Mouse (Mus musculus) heart, postnatal 25 days (tissue): Measurements from ENCODE around the gene Gipr. TPM values are rescaled to one million over a fixed set of nuclear protein-coding genes. Genes with fewer than 3 reads are reported as not detected.

Experiments used
- DNase-seq: peaks from one replicate; pipeline ENCODE4 v3.0.0; 2022; ENCODE audit warnings: low spot score
- intact Hi-C: fragments of 180-260 bp; cut with DNase I; formaldehyde crosslinking; loops from one replicate; pipeline ENCODE4 v1.15.1; 2025
- total RNA-seq, 2 experiments: library from RNA; stranded (reverse); gene quantifications; 2 replicates each; pipeline ENCODE4 v1.2.3; 2021

Gene Gipr
- total RNA-seq, 2 experiments from 2014 or later, result 0.21 to 0.22 TPM

DNA sequence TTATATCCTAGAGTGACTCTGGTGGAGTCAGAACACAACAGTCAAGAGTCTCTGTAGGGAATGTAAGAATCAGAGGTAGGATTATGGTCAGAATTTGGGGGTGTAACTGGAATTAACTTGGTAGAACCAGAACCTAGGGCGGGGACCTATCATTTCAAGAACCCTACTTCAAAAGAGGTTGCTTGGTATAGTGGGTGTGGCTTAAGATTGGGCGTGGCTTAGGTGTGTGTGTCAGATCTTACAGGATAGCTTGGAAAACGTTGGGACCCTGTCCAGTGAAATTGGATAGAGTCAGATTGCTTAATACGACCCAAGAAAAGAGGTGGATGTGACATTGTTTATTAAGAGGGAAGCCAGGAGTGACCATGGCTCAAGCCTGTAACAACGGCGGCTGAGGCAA lies 14.0 kb upstream of the Gipr start:
- DNase-seq, result no peak
- intact Hi-C loops, result loop anchor here (2.0 to 5.0 kb wide), 4 partner anchors 29 to 162 kb away; partner anchors contain the start of genes Ercc1 and Ppm1n

GRCm38 (mm10) chr7:19179173-19179572 lies 13.2 kb upstream of the Gipr start:
- DNase-seq, result no peak
- intact Hi-C loops, result loop anchor here (2.0 to 5.0 kb wide), 4 partner anchors 30 to 163 kb away; partner anchors contain the start of genes Ercc1 and Ppm1n

DNA sequence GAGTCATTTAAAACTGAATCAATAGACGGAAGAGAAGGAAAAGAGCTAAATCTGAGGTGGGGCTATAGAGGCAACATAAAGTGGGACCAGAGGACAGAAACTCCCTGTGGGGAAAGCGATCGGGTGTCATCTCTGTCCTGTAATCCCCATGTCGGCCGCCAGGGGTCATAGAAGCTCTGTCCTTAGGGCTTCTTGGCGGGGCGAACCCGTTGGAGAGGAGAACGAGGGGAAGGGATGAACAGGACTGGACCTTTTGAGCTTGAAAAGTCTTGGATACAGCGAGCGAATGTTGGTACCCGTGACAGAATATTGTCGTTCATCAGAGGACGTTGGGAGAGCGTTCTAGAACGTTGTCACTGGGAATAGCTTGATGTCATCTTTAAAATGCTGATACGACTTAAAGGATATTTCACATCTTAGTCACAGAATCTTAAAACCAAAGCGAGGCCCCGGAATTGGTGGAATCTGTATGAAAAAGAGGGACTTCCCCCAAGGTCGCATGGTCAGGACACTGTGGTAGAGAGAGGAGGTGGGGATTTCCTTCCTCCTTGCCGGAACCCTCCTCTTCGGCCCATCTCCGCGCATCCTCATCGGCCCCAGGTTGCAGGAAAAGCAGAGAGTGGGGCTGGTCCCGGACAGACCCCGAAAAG lies 12.6 kb upstream of the Gipr start:
- peak; percentile 31 for DNase-seq
- intact Hi-C loops, result loop anchor here (1.0 to 5.0 kb wide), 5 partner anchors 18 to 164 kb away; partner anchors contain the start of genes Ercc1 and Ppm1n

- intact Hi-C loops, result loop anchor here (1.0 to 5.0 kb wide), 5 partner anchors 18 to 164 kb away; partner anchors contain the start of genes Ercc1 and Ppm1n
These were observed 12.1 kb upstream of the Gipr start for GRCm38 (mm10) chr7:19178035-19178434.

DNA sequence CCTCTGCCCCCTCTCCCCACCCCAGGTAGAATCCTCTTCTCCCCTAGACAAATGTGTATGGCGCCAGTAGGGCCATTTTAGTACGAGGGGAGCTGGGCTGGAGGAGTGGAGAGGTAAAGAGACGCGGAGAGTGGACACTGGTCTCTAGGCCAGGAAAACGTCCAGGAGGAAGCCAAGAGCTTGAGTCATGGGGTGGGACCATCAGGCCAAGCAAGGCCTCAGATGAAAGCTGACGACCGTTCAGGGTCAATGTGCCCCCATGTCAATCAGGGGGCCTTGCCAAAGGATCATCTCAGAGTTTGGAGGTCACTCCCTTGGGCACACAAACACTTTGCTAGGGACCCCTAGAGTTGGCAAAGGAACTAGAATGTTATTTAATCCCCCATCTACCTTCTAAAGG lies 11.3 kb upstream of the Gipr start:
- DNase-seq, result no peak
- intact Hi-C loops, result loop anchor here (5.0 kb wide), 1 partner anchor 165 kb away; the partner anchor contains the start of gene Ercc1

More at GRCm38 (mm10) chr7:19178035-19178434, 12.1 kb upstream of the Gipr start:
- no peak for DNase-seq

DNA sequence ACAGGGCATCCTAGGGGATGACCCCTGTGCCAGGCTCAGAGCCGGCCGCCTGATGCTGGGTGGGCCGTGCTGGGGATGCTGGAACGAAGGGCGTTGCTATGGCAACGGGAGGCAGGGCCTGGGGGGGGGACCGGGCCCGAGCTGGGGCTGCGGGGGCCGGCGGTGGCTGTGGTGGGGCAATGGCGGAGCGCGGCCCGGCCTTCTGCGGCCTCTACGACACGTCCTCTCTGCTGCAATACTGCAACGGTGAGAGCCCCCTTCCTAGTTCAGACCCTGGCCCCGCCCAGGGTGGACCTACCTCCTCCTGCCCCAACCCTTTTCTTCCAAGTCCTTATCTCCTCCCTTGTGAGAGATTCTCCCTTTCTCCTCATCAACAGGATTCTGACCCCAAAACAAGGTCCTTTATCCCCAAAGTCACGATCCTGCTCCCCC lies 10.6 kb upstream of the Gipr start:
- intact Hi-C loops, result loop anchor here (5.0 kb wide), 1 partner anchor 166 kb away; the partner anchor contains the start of gene Ercc1
- DNase-seq, result no peak

DNA sequence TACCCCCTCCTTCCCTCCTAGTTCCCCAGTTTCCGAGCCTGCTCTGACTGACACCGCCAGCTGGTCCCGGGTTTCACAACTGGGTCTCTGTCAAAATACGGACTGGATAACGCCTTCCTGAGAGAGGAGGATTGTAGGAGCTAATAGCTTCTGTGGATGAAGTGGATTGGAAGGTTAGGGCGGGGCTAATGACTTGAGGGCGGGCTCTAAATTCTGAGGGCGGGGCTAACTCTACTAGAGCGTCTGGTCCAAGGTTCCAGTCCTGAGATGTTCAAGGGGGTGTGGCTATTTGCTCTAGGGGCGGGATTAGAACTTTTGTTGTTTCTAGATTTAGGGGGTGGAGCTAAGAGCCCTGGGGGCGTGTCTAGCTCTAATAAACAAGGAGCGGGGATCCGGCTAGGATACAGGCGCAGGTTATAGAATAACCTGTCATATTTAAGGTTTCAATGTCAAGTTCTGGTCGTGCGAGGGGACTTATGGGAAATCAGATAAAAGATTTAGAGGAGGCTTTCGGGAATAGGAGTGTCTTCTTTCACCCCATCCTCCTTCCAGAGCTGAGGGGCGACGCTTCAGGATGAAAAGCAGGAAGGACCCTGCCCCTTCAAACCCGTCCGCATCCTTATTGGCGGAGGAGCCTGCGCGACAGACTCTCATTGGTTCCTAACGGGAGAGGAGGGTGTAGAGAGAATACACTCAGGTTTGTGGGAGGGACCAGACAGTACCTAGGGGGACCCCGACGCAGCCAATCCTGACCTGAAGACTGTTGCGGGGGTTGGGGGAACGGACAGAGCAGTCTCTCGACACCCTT lies 10.0 kb upstream of the Gipr start, which contains the start of gene Eml2:
Gene Eml2 (plus strand): TSS at position 714 of the 808 bp plus-strand sequence.
- DNase-seq, result no peak
- intact Hi-C loops, result loop anchor here (5.0 kb wide), 1 partner anchor 166 kb away; the partner anchor contains the start of gene Ercc1

- DNase-seq, result peak; percentile 53
- intact Hi-C loops, result loop anchor here (1.0 kb wide), 1 partner anchor 16 kb away; no protein-coding TSS in a partner anchor
These were observed 6.9 kb upstream of the Gipr start for GRCm38 (mm10) chr7:19172874-19173273.

- no peak for DNase-seq
- intact Hi-C loops, result no loop called here
These were observed 5.9 kb upstream of the Gipr start for GRCm38 (mm10) chr7:19171831-19172230.

DNA sequence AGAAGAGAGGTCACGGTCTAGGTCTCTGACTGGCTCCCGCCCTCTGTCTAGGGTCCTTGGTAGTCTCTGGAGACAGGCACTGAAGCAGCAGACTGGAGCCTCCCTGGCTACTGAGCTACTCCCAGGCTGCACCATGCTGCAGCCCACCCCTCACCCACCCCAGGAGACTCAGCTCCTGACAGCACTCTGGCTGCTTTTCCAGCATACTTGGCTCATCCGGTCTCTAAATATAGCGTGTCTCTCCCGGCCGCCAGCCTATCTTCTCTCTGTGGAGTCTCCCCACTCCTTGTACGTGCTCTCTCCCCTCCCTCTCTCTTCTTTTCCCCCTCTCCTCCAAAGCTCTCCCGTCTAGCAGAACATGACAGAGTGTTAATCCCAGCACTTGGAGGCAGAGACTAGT lies 4.2 kb upstream of the Gipr start:
- intact Hi-C loops, result no loop called here

GRCm38 (mm10) chr7:19169506-19169905 lies 3.6 kb upstream of the Gipr start:
- intact Hi-C loops, result no loop called here
- DNase-seq, result no peak

More for the DNA sequence above, 4.2 kb upstream of the Gipr start:
- DNase-seq, result no peak

DNA sequence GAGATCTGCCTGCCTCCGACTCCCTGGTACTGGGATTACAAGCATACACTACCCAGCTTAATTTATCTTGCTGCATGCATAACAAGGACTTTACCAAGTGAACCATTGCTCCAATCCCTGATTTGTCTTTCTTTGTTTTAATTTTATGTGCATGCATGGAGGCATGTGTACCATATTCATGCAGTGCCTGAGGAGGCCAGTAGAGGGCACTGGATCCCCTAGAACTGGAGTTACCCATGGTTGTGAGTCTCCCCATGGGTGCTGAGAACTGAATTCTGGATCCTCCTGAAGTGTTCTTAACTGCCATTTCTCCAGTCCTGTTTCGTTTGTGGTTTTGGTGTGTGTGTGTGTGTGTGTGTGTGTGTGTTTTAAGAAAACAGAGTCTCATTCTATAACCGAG lies 1.1 kb upstream of the Gipr start:
- no peak for DNase-seq
- intact Hi-C loops, result no loop called here

- DNase-seq, result no peak
- intact Hi-C loops, result no loop called here
These were observed 949 bp downstream of the Gipr start for GRCm38 (mm10) chr7:19164978-19165377.

GRCm38 (mm10) chr7:19164189-19164588 lies 1.7 kb downstream of the Gipr start:
- no peak for DNase-seq
- intact Hi-C loops, result no loop called here

GRCm38 (mm10) chr7:19163752-19164151 lies 2.2 kb downstream of the Gipr start:
- intact Hi-C loops, result no loop called here
- DNase-seq, result no peak

DNA sequence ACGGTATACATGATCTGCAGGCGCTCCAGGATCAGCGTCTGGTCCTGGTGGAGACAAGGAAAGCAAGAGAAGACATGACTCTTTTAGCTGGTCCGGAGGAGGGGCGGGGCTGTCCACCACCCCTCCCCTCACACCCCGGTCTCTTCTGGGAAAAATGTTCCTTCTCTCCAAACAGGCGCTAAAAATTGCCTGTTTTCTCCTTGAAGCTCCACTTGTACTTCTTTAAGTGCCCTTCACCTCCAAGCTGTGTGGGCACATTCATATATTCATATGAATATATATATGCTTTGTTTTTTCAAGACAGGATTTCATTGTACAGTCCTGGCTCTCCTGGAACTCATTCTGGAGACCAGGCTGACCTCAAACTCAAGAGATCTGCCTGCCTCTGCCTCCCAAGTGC lies 3.0 kb downstream of the Gipr start:
- intact Hi-C loops, result no loop called here
- no peak for DNase-seq

GRCm38 (mm10) chr7:19160115-19160514 lies 5.8 kb downstream of the Gipr start:
- DNase-seq, result no peak
- intact Hi-C loops, result no loop called here

DNA sequence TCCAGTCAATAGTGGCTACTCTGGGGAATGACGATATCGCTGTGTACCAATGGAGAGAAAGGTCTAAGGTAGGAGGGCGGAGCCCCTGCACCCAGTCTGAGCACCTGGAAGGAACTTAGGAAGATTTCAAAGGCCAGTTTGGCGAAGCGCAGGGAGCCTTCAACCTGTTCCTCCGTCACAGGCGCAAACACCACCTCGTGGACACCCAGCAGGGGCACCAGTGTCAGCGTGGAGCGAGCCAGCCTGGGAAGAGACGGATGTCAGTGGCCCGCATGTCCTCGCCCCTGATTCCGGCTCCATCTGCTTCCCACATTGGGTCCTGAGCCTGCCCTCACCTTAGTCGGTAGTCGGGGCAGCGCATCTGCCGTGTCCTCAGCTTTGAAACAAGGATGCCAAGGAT lies 6.5 kb downstream of the Gipr start:
- no peak for DNase-seq
- intact Hi-C loops, result loop anchor here (5.0 to 10.0 kb wide), 2 partner anchors 45 to 188 kb away; no protein-coding TSS in a partner anchor

DNA sequence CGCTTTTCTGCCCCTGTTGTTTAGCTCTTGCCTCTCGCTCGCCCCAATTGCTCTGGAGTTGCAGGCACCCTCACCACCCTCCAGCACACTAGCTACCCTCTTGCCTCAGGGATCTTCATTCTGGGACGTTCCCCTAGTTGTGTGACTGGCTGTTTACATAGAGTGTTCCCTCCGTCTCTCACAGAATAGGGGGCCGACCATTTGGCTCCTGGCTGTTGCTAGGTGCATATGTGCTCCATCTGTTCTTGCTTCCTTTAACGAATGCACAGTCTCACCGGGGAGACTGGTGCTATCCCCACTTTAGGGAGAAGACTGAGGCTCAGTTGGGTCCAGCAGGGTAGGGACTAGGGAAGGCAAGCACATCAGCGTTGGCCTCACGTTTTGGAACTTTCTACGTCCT lies 7.3 kb downstream of the Gipr start:
- intact Hi-C loops, result loop anchor here (5.0 to 10.0 kb wide), 2 partner anchors 46 to 189 kb away; no protein-coding TSS in a partner anchor
- no peak for DNase-seq

GRCm38 (mm10) chr7:19157160-19157800 lies 8.6 kb downstream of the Gipr start:
- intact Hi-C loops, result loop anchor here (1.0 to 10.0 kb wide), 3 partner anchors 16 to 190 kb away; no protein-coding TSS in a partner anchor
- DNase-seq, result peak; percentile 69
